Mouse (Mus musculus): Measurements from ENCODE around the gene Zfp42. TPM values are rescaled to one million over a fixed set of nuclear protein-coding genes. Genes with fewer than 3 reads are reported as not detected.
"Not testable (repeated sequence)": the region's sequence is repeated elsewhere in the genome, so short reads cannot be mapped to it uniquely, and the experiment has no call there.

The Zfp42 gene
- not detected in 2 replicates for polyA plus RNA-seq (2012; ENCODE audit: insufficient read depth, low replicate concordance)

GRCm38 (mm10) chr8:43306896-43307295, at the start of gene Zfp42:
Gene Zfp42, minus strand, starts transcription at chr8:43306980.
- TF ChIP-seq FLI1 (IDR thresholded peaks at IDR 0.05; ENCODE audit: low read length) (no peak), GATA1 (IDR thresholded peaks at IDR 0.05; ENCODE audit: borderline replicate concordance, low read length) (no peak)
- Histone ChIP-seq H3K9me3 (peaks cover 5% of the 10 kb centered on the region), H3K36me3 (replicated peaks; ENCODE audit: low read length) (no peaks in the 10 kb centered on the region)

GRCm38 (mm10) chr8:43356069-43356770, 49.4 kb upstream of the Zfp42 start:
- TF ChIP-seq FLI1 (IDR thresholded peaks at IDR 0.05; ENCODE audit: low read length): no peak
- TF ChIP-seq GATA1 (IDR thresholded peaks at IDR 0.05; ENCODE audit: borderline replicate concordance, low read length): no peak
- H3K36me3 ChIP-seq (replicated peaks; ENCODE audit: low read length): no peaks in the 10 kb centered on the region
- H3K9me3 ChIP-seq: no peaks in the 10 kb centered on the region
- H3K27me3 ChIP-seq (replicated peaks): no peaks in the 10 kb centered on the region
- H3K4me1 ChIP-seq: no peaks in the 10 kb centered on the region
- H3K4me3 ChIP-seq (replicated peaks): no peak overlapping the region

More at GRCm38 (mm10) chr8:43306896-43307295, at the start of gene Zfp42:
- no peaks in the 10 kb centered on the region for H3K27me3 ChIP-seq (replicated peaks)
- no peaks in the 10 kb centered on the region for H3K4me1 ChIP-seq
- H3K4me3 ChIP-seq (replicated peaks): no peak within 1 kb of the TSS

GRCm38 (mm10) chr8:43352241-43352640, 45.5 kb upstream of the Zfp42 start:
- H3K4me1 ChIP-seq; H3K9me3 ChIP-seq; H3K4me3 ChIP-seq (replicated peaks); H3K27me3 ChIP-seq (replicated peaks); H3K36me3 ChIP-seq (replicated peaks; ENCODE audit: low read length): not testable (repeated sequence)

GRCm38 (mm10) chr8:43338555-43338954, 31.8 kb upstream of the Zfp42 start:
- H3K36me3 ChIP-seq (replicated peaks; ENCODE audit: low read length): no peaks in the 10 kb centered on the region
- 0 out of 2 replicates have a peak, but pooled peaks cover 5% of the 10 kb centered on the region for H3K9me3 ChIP-seq
- TF ChIP-seq GATA1 (IDR thresholded peaks at IDR 0.05; ENCODE audit: borderline replicate concordance, low read length): no peak
- TF ChIP-seq FLI1 (IDR thresholded peaks at IDR 0.05; ENCODE audit: low read length): no peak
- no peaks in the 10 kb centered on the region for H3K27me3 ChIP-seq (replicated peaks)
- H3K4me3 ChIP-seq (replicated peaks): no peak overlapping the region
- no peaks in the 10 kb centered on the region for H3K4me1 ChIP-seq

GRCm38 (mm10) chr8:43333465-43333864, 26.7 kb upstream of the Zfp42 start:
- Histone ChIP-seq H3K9me3 (0 out of 2 replicates have a peak, but pooled peaks cover 12% of the 10 kb centered on the region), H3K4me3 (replicated peaks) (no peak overlapping the region), H3K36me3 (replicated peaks; ENCODE audit: low read length) (no peaks in the 10 kb centered on the region), H3K27me3 (replicated peaks) (no peaks in the 10 kb centered on the region), H3K4me1 (no peaks in the 10 kb centered on the region)
- TF ChIP-seq FLI1 (IDR thresholded peaks at IDR 0.05; ENCODE audit: low read length) (no peak), GATA1 (IDR thresholded peaks at IDR 0.05; ENCODE audit: borderline replicate concordance, low read length) (no peak)

- H3K4me3 ChIP-seq (replicated peaks): no peak overlapping the region
- no peaks in the 10 kb centered on the region for H3K27me3 ChIP-seq (replicated peaks)
- no peaks in the 10 kb centered on the region for H3K36me3 ChIP-seq (replicated peaks; ENCODE audit: low read length)
- H3K9me3 ChIP-seq: 0 out of 2 replicates have a peak, but pooled peaks cover 12% of the 10 kb centered on the region
- TF ChIP-seq FLI1 (IDR thresholded peaks at IDR 0.05; ENCODE audit: low read length): no peak
- no peak for TF ChIP-seq GATA1 (IDR thresholded peaks at IDR 0.05; ENCODE audit: borderline replicate concordance, low read length)
- no peaks in the 10 kb centered on the region for H3K4me1 ChIP-seq
Measured at GRCm38 (mm10) chr8:43331657-43332056, 24.9 kb upstream of the Zfp42 start.

GRCm38 (mm10) chr8:43329913-43330705, 23.3 kb upstream of the Zfp42 start:
- H3K36me3 ChIP-seq (replicated peaks; ENCODE audit: low read length): no peaks in the 10 kb centered on the region
- 0 out of 2 replicates have a peak, but pooled peaks cover 12% of the 10 kb centered on the region for H3K9me3 ChIP-seq
- H3K27me3 ChIP-seq (replicated peaks): no peaks in the 10 kb centered on the region
- no peaks in the 10 kb centered on the region for H3K4me1 ChIP-seq
- H3K4me3 ChIP-seq (replicated peaks): no peak overlapping the region
- TF ChIP-seq GATA1 (IDR thresholded peaks at IDR 0.05; ENCODE audit: borderline replicate concordance, low read length) (no peak), FLI1 (IDR thresholded peaks at IDR 0.05; ENCODE audit: low read length) (no peak)

GRCm38 (mm10) chr8:43328666-43329065, 21.9 kb upstream of the Zfp42 start:
- H3K27me3 ChIP-seq (replicated peaks): no peaks in the 10 kb centered on the region
- H3K9me3 ChIP-seq: 0 out of 2 replicates have a peak, but pooled peaks cover 7% of the 10 kb centered on the region
- no peaks in the 10 kb centered on the region for H3K4me1 ChIP-seq
- TF ChIP-seq GATA1 (IDR thresholded peaks at IDR 0.05; ENCODE audit: borderline replicate concordance, low read length) (no peak), FLI1 (IDR thresholded peaks at IDR 0.05; ENCODE audit: low read length) (no peak)
- H3K36me3 ChIP-seq (replicated peaks; ENCODE audit: low read length): no peaks in the 10 kb centered on the region
- no peak overlapping the region for H3K4me3 ChIP-seq (replicated peaks)

- TF ChIP-seq FLI1 (IDR thresholded peaks at IDR 0.05; ENCODE audit: low read length) (no peak), GATA1 (IDR thresholded peaks at IDR 0.05; ENCODE audit: borderline replicate concordance, low read length) (no peak)
- Histone ChIP-seq H3K4me3 (replicated peaks) (no peak overlapping the region), H3K27me3 (replicated peaks) (no peaks in the 10 kb centered on the region), H3K36me3 (replicated peaks; ENCODE audit: low read length) (no peaks in the 10 kb centered on the region), H3K4me1 (no peaks in the 10 kb centered on the region), H3K9me3 (no peaks in the 10 kb centered on the region)
Measured at GRCm38 (mm10) chr8:43320771-43321170, 14.0 kb upstream of the Zfp42 start.

GRCm38 (mm10) chr8:43308213-43308612, 1.4 kb upstream of the Zfp42 start:
- no peak overlapping the region for H3K4me3 ChIP-seq (replicated peaks)
- no peaks in the 10 kb centered on the region for H3K27me3 ChIP-seq (replicated peaks)
- no peaks in the 10 kb centered on the region for H3K36me3 ChIP-seq (replicated peaks; ENCODE audit: low read length)
- peaks cover 5% of the 10 kb centered on the region for H3K9me3 ChIP-seq
- no peaks in the 10 kb centered on the region for H3K4me1 ChIP-seq
- TF ChIP-seq FLI1 (IDR thresholded peaks at IDR 0.05; ENCODE audit: low read length) (no peak), GATA1 (IDR thresholded peaks at IDR 0.05; ENCODE audit: borderline replicate concordance, low read length) (no peak)
